Mouse (Mus musculus) mouse trophoblast stem cell (cell line): ENCODE data around the gene Eml1.

ENCODE experiments used
- in situ Hi-C, 2 experiments: fragments of 300-500 bp; cut with MseI, MboI; formaldehyde crosslinking; loops; 2 replicates in 1 of 2; 3 replicates in 1 of 2; pipeline ENCODE4 v1.15.1; 2025

Eml1 gene

DNA sequence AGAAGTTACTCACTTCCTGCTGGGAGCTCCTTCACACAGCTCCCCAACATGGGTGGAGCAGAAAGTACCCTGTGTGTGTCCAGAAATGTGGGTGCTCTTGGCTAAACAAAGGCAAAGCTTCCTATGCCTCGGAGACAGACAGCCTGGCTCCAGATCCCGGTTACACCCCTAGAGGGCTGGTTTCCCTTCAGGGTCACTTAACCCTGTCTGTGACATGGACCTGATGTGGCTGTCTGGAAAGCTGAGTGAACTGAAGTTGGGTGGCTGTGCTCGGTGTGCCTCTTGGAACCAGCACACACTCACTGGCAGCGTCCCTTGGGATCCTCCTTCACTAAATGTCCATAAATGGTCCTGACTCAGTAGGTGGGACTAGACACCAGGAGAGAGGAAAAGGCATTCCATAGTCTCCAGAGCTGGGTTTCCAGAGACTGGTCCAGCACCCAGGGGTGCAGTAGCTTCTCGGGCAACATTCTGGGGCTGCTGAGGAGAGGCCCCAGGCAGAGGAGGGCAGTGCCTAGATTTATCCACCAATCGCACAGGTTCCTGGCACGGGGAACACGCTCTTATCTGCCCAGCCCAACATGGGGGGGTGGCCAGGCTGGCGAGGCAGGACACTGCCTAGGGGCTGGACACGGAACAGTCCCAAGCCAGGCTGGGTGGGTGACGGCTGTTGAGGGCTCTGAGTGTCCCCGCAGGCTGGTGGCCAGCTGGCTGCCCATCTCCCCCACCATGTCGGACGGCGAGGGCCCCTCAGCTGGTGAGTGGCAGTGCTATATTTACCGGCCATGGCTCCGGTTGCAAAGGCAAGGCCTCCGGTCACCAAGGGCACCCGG lies at the start of gene Eml1:
TSS of gene Eml1 (plus strand) at position 362 of the 833 bp plus-strand sequence.
- in situ Hi-C loops, result loop anchor here in 1 of 2 experiments (25.0 kb wide), 1 partner anchor 116 kb away; no protein-coding TSS in a partner anchor

DNA sequence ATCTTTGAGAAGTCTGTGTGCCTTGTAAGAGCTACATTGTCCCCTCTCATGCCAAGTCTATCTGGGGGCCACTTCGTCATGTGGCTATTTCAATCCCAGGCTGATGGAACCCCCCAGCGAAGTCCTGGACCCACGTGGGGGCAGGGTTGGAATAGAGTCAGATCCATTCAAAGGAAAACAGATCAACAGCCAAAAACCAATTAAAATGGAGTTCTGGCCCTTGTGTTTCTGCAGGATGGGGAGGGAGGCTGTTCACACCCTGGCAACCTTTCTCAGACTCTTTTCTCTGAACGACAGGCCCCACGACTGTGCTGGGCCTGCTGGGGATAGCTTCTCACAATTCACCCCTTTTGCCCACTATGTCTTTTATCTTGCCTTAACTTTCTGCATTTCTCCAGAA lies 44.4 kb upstream of the Eml1 start:
- in situ Hi-C loops, result no loop called here

DNA sequence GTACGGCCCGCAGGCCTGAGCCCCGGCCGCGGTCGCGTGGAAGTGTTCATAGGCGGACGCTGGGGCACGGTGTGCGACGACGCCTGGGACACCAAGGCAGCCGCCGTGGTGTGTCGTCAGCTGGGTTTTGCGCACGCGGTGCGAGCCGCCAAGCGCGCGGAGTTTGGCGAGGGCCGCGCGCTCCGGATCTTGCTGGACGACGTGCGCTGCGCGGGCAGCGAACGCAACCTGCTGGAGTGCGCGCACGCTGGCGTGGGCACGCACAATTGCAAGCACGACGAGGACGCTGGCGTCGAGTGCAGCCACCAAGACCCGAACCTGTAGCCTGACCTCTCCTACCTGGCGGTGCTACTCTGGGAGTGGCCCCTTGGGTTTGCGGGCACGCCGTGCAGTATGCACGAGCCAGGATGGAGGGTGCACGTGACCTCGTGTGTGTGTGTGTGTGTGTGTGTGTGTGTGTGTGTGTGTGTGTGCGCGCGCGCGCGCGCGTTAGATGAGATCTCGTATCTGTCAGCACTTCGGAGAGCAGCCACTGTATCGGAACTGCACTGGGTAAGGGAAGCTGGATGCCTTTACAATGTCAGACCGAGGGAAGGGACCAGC lies 42.8 kb upstream of the Eml1 start:
- in situ Hi-C loops, result no loop called here

DNA sequence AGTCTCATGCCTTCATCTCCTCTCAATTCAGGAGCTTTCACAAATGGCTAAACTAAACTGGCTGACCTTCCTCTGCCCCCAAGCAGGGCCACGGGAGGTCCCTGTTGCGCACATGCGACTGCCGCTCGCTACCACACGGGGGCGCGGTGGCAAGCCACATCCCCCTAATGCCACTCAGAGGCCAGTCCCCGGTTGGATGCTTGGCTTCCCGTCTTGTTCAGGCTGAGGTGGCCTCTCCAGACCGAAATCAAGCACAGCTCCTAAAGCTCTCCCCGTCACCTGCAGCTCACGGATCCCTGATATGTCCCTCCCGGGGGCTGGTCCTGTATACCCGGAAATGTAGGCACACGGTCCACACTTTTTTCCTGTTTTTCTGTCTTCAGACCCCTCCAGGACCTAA lies 37.7 kb upstream of the Eml1 start:
- in situ Hi-C loops, result loop anchor here in 1 of 2 experiments (10.0 kb wide), 1 partner anchor 162 kb away; no protein-coding TSS in a partner anchor

DNA sequence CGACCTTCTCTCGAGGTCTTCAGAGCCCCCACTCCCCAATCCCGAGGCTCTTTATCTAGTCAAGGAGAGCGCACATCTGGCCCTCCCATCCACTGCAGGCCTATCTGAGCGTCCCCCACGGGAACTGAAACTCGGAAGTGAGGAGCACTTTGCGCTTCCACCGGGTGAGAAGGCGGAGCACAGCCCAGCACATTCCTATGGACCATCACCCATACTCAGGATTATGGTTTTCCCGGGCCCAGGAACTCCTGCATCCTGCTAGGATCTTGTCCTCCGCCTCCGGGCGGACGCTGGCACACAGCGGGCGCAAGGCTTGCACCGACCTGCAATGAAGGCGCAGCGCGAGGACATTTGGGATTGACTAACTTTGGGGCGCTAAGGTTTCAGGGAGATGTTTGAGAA lies 37.3 kb upstream of the Eml1 start:
- in situ Hi-C loops, result loop anchor here in 1 of 2 experiments (10.0 kb wide), 1 partner anchor 161 kb away; no protein-coding TSS in a partner anchor

DNA sequence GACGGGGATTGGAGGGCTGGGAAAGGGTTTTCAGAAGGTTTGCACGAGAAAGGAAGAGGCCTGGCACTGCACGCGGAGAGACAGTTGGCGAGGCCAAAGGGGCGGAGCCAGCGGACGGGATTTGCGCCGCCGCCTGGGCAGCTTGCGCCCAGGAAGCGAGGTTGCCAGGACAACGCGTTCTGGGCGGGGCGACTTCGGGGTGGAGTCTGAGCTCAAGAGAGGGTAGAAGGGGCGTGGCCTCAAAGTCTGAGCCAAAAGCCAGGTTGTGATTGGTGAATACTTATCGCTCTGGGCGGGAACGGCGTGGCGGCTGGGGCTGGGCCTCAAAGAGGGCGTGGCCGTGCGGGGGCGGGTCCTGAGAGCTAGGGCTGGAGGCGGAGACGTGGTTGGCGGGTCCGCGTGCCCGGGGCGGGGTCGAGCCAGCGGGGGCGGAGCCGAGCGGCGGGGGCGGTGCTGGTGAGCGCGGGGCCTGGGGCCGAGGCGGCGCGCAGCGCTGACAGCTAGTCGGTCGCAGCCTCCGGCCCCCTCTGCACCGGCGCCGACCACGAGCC lies 36.8 kb upstream of the Eml1 start, which contains the start of gene Cyp46a1:
TSS of gene Cyp46a1 (plus strand) at position 487 of the 551 bp plus-strand sequence.
- in situ Hi-C loops, result loop anchor here in 1 of 2 experiments (10.0 kb wide), 1 partner anchor 161 kb away; no protein-coding TSS in a partner anchor

DNA sequence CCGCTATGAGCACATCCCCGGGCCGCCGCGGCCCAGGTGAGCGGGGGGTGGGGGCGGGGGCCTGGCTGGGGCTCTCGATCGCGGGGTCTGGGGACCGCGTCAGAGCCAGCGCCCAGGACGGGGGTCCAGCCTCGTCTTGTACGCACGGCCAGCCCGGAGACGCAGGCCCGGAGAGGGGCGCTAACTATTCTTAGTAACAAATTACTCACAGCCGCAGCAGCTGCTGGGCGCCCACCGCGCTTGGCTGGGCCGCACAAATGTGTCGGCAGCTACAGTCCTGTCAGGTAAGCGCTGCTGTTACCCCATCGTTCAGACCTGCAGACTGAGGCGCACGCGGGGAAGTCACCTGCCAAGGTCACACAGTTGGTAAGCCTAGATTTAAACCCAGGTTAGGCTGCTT lies 36.2 kb upstream of the Eml1 start:
- in situ Hi-C loops, result loop anchor here in 1 of 2 experiments (10.0 kb wide), 1 partner anchor 160 kb away; no protein-coding TSS in a partner anchor

DNA sequence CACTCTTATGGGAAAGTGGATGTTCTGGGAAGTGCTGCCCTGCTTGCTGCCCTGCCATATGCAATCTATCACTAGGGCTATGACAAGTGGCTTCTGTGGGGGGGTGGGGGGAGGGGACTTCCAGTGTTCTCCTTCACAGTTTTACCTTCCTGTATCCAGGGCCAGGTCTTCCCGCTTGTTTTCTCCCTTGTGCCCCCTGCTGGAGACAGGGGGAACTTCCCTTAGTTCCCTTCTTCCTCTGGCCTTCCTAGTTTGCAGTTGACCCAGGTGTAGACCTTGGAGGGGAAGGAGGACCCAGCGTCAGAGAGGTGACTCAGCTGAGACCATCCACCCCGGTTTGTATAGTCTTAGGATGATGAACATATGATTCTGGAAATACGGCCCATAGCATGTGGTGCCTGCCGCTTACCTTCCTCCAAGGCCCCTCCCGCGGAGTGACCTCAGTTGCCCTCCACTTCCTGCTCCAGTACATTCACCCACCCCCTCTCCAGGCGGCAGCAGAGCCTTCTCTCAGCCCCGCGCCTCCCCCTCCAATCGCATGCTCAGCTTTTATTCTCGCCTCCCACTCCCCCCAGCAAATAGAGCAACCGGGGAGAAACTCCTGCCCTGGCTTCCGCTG lies 32.1 kb upstream of the Eml1 start:
- in situ Hi-C loops, result loop anchor here in 1 of 2 experiments (10.0 kb wide), 1 partner anchor 156 kb away; no protein-coding TSS in a partner anchor

DNA sequence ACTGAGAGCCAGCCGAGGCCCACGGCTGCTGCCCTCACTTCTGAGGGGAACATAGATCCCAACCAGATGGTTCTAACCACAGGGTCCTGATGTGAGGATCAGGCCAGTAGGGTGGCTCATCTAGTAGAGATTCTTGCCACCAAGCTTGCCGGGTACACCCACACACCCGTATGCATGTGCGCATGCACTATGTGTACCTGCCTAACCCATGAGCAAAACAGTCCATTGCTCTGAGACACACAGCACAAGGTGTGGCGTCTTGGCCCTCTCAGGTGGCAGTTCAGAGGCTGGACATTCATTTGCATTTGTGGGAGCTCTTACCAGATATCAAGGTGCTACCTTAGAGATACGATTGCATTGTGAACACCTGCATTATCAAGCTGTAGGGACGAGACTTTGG lies 22.6 kb upstream of the Eml1 start:
- in situ Hi-C loops, result no loop called here

DNA sequence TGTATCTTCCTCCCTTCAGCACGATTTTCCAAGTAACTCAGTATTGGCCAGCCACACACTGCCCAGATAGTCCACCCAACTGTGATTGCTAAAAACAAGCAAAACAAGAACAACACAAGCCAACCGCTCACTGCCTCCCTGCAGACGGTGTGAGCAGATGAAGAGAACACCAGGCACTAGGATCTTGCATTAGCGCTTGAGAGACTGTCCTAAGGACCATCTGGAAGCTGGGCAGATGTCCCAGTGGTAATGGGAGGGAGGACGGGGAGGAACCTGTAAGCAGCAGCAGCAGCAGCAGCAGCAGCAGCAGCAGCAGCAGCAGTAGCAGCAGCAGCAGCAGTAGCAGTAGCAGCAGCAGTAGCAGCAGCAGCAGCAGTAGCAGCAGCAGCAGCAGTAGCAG lies 21.7 kb upstream of the Eml1 start:
- in situ Hi-C loops, result no loop called here

DNA sequence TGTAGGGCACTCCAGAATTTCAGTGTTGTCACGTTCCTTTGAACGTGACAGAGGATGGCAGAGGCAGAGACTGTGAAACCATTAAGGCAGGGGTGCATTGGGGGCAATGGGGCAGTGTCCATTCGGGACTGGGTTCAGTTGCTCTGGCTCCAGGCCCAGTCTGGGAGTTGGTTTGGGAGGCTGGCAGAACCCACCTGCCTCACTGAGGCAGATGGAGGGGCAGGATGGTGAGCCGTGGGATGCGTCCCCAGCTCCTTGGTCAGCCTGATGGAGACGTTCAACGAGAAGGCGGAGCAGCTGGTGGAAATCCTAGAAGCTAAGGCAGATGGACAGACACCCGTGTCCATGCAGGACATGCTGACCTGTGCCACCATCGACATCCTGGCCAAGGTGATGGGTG lies 19.8 kb upstream of the Eml1 start:
- in situ Hi-C loops, result loop anchor here in 1 of 2 experiments (25.0 kb wide), 1 partner anchor 136 kb away; no protein-coding TSS in a partner anchor

DNA sequence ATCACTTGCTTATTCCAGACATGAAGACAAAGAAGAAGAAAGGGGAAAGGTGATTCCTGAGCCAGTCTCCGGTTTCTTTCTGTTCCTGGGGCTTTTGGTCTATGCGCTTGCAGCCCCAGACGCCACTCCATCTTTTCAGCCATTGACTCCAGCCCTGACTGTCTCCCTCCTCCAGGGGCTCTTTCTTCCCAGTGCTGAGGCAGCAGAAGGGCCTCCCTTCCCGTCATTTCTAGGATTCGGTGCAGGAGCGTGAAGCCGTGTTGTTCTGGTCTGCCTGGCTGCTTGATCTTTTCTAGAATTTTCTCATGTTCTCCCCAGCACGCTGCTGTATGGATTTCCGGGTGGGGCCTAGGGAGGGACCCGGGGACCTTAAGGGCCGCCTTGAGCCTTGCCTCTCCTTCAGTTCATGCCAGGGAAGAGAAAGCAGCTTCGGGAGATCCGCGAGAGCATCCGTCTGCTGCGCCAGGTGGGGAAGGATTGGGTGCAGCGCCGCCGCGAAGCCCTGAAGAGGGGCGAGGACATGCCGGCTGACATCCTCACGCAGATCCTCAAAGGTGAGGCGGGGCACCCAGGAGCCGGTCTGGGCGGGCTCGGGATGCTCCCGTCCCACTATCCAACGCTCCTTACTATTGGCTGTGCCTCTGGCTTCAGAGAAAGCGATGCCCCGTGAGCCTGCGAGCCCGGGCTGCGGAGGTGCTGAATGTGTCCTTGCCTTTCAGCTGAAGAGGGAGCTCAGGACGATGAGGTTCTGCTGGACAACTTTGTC lies 18.2 kb upstream of the Eml1 start:
- in situ Hi-C loops, result loop anchor here in 1 of 2 experiments (25.0 kb wide), 1 partner anchor 135 kb away; no protein-coding TSS in a partner anchor

DNA sequence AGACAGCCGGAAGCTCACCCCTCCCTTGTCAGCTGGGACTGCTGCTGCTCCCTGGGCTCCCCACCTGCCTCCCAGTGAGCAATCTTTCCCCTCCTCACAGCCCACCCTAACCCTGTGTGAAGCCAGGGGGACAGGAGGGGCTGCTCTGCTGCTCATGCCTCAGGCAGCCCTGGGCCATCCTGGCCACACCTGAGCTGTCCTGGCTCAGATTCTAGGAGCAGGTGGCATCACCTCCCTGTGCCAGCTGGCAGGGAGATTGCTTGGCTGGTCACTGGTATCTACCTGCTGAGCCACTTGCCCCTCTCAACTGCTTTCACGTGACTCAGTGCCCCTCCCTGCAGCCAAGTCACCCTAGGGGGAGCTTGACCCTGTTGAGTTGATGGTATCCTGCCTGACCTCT lies 16.5 kb upstream of the Eml1 start:
- in situ Hi-C loops, result loop anchor here in 1 of 2 experiments (25.0 kb wide), 1 partner anchor 133 kb away; no protein-coding TSS in a partner anchor

DNA sequence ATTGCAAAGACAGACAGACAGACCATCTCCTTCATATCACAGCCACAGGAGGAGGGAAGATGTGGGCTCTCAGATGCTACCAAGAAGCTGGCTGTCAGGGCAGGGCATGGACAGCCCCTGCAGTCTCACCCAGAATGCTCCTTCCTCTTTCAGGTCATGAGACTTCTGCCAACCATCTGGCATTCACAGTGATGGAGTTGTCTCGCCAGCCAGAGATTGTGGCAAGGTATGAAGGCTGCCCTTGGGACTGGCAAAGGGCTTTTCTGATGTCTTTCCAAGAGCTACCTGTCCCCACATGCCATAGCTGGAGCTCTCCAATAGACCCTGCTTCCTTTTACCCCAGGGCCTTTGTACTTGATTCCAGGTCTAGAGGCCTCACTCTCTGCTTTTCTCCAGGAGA lies 15.5 kb upstream of the Eml1 start:
- in situ Hi-C loops, result loop anchor here in 1 of 2 experiments (25.0 kb wide), 1 partner anchor 132 kb away; no protein-coding TSS in a partner anchor

DNA sequence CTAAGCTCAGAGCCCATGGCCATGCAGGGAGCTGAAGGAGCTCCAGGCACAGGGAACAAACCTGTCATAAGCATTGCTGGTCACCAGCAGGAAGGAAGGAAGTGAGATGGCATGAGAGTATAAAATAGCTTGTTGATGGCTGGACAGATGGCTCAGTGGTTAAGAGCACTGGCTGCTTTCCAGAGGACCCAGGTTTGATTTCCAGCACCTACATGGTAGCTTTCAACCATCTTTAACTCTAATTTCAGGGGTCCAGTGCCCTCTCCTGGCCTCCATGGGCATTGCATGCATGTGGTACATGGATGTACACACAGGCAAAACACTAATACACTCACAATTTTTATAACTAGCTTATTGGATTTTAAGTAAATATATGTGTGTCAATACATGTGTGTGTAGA lies 14.8 kb upstream of the Eml1 start:
- in situ Hi-C loops, result loop anchor here in 1 of 2 experiments (25.0 kb wide), 1 partner anchor 131 kb away; no protein-coding TSS in a partner anchor

DNA sequence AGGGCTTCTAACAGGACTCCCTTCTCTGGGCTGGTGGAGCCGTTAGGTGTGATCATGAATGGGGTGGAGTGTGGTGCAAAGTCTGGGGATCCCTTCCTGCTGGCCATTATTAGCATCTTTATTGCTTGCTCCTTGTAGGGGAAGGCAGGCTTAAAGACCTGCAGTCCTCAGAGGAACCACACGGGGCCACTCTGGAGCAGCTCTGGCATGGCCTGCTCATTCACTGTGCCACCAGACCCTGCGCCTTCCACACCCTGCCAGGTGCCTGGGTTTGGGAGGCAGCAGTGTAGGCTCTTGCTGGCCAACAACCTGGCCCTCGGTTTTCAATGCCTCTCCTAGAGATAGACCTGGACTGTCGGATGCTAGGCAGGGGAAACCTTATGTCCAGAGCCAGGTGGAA lies 7.0 kb upstream of the Eml1 start:
- in situ Hi-C loops, result loop anchor here (10.0 to 25.0 kb wide), 3 partner anchors 61 to 124 kb away; no protein-coding TSS in a partner anchor

DNA sequence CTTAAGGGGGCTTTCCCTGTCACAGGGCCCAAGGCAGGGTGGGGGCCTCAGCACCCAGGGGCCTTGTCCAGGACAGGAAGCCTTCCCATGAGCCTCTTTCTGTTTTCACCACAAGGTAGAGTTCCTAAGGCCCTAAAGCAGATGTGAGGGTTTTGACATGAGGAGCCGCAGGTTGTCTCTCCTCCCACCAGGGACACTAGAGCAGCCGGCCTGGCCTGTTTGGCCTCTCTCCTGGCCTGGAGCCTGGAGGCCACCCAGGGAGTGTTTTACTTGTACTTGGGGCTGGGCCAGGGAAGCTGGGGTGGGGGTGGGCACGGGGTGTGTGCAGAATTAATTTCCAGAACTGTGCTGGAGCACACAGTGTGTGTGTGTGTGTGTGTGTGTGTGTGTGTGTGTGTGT lies 5.4 kb upstream of the Eml1 start:
- in situ Hi-C loops, result loop anchor here (10.0 to 25.0 kb wide), 3 partner anchors 59 to 122 kb away; no protein-coding TSS in a partner anchor

DNA sequence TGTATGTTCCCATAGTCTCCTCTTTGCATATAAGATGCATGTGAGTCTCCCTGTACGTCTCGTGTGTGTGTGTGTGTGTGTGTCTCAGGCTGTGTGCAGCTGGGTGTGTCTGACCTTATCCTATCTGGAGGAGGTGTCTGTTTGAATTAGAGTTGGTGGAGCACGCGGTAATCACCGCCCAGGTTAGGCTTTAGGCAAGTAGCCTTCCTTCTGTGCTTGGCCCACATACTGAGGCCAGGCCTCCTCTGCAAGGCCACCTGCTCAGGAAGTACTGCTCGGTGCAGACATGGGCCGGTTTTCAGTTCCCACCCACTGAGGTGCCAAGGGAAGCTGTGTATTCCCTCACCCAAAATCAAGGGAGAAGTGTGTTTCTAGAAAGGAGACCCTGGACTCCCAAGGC lies 4.9 kb upstream of the Eml1 start:
- in situ Hi-C loops, result loop anchor here (10.0 to 25.0 kb wide), 3 partner anchors 59 to 121 kb away; no protein-coding TSS in a partner anchor

DNA sequence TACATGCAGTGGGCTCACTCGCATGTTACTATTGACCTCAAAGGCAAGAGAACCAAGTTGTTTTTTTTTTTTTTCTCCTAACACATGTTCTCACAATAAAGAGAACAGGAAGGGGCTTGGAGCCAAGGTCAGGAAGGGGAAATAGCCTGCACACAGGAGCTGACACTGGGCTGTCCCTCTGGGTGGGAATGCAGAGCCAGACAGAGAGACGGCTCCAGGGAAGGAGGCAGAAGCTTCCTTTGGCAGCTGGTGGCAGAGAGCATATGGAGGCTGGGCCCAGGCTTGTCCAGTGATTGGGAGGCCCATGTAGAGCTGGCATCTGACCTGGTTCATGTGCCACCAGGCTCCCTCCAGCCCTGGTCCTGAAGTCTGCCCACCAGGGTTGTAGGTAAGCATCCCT lies 2.8 kb upstream of the Eml1 start:
- in situ Hi-C loops, result loop anchor here (10.0 to 25.0 kb wide), 3 partner anchors 57 to 119 kb away; no protein-coding TSS in a partner anchor

DNA sequence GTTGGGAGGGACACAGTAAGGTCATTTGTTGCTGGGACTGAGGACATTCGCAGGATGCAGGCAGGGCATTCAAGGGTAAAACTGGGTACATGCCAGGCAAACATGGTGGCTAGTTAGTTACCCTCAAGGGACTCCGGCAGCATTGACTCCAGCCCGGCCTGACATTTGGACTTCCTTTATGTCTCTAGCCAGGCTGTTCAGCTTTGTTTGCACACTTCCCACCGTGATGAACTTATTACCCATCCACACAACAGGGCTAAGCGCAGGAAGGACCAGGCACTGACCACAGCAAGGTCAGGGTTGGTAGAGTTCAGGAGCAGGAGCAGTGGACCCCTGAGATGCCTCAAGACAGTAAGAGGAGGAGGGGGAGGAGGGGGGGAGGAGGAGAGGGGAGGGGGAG lies 1.8 kb upstream of the Eml1 start:
- in situ Hi-C loops, result loop anchor here (10.0 to 25.0 kb wide), 3 partner anchors 56 to 118 kb away; no protein-coding TSS in a partner anchor
